Mouse (Mus musculus) midbrain, embryonic 12.5 days (tissue): ENCODE measurements around the gene Atrnl1. TPM values are rescaled to one million over a fixed set of nuclear protein-coding genes. Genes with fewer than 3 reads are reported as not detected.
A peak's percentile ranks its signal among the peaks of the same experiment; 100 is the strongest.

Experiments used
- ATAC-seq: fragments of 200-750 bp; cut with Nextera tagmentation; 2 replicates; pipeline ENCODE4 v1.8.0; 2017; ENCODE audit warnings: low read depth, moderate TSS enrichment, moderate library complexity; ENCODE audit not compliant: low FRiP score
- H3K27ac ChIP-seq: fragments of 300-500 bp; sonication (generic); replicated peaks from 2 replicates; pipeline ENCODE4 v1.5.1; 2016; ENCODE audit warnings: mild to moderate bottlenecking
- H3K27me3 ChIP-seq: fragments of 300-500 bp; sonication (generic); 2 replicates; pipeline ENCODE4 v1.6.1; 2016; ENCODE audit warnings: mild to moderate bottlenecking
- H3K36me3 ChIP-seq: fragments of 300-500 bp; sonication (generic); 2 replicates; pipeline ENCODE4 v1.6.1; 2016
- H3K4me1 ChIP-seq: fragments of 300-500 bp; sonication (generic); 2 replicates; pipeline ENCODE4 v1.6.1; 2016
- H3K4me2 ChIP-seq: fragments of 300-500 bp; sonication (generic); replicated peaks from 2 replicates; pipeline ENCODE4 v1.6.1; 2016; ENCODE audit warnings: mild to moderate bottlenecking, moderate library complexity
- H3K4me3 ChIP-seq: fragments of 300-500 bp; sonication (generic); 2 replicates; pipeline ENCODE4 v1.5.1; 2016; ENCODE audit warnings: mild to moderate bottlenecking
- H3K9ac ChIP-seq: fragments of 300-500 bp; sonication (generic); replicated peaks from 2 replicates; pipeline ENCODE4 v1.6.1; 2016; ENCODE audit warnings: mild to moderate bottlenecking, moderate library complexity
- H3K9me3 ChIP-seq: fragments of 300-500 bp; sonication (generic); 2 replicates; pipeline ENCODE4 v1.6.1; 2016; ENCODE audit warnings: mild to moderate bottlenecking
- WGBS: fragments of 180-500 bp; shearing (Covaris S2); methylation state at CpG from one replicate; pipeline ENCODE4 v1.1.7; 2016; 5-methylcytosine and 5-hydroxymethylcytosine counted together
- polyA plus RNA-seq: library from polyadenylated mRNA; unstranded; fragments of >200 nt; fragmentation: Nextera tagmentation; extraction: Ambion mirVana; gene quantifications from 2 replicates; pipeline ENCODE4 v1.2.1, GENCODE M21; 2016

Atrnl1 gene
- polyA plus RNA-seq, 1 experiment from 2014 or later = 11.2 TPM

DNA sequence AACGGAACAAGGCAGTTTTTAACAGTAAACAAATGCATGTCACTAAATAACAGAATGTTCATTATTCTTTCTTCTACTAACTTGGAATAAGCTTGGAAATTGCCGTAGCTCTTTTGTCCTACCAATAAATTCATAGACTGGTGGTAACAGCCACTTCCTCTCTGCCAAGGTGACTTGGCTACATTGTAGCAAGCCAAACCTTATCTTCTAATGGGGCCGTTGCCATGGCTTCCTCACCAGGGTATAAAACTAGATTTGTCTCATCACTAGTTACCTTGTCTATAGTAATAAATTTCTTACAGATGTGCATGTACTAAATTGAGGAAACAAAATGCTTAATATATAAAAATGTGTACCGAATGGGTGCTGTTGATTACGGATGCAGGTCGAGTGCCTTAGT, 298.6 kb downstream of the Atrnl1 start:
- Histone ChIP-seq H3K4me1 (no peaks in the 10 kb centered on the region), H3K9me3 (no peaks in the 10 kb centered on the region), H3K27ac (no peak overlapping the region), H3K4me3 (no peak overlapping the region), H3K27me3 (no peaks in the 10 kb centered on the region), H3K4me2 (no peak overlapping the region), H3K36me3 (no peaks in the 10 kb centered on the region), H3K9ac (no peak overlapping the region)
- no peak for ATAC-seq
- 92% methylated on average over 6 of the region's 6 CpGs for WGBS

DNA sequence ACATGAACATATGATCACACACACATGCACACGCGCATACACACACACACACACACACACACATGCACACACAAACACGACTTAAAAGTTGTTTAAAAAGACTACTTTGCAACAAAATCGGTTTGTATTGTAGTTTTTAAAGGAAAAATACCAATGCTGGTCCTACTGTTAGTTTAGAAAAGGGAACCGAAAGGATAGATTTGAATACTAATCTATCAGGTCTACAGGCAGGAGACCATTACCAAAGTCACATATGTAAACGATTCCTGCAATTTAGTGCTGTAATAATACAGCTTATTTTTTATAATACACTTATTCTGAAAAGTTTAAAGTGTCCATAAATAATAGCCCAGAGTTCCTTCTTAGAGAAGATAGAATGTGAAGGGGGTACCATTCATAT, 299.8 kb downstream of the Atrnl1 start:
- H3K27me3 ChIP-seq = no peaks in the 10 kb centered on the region
- no peak overlapping the region for H3K4me2 ChIP-seq
- no peaks in the 10 kb centered on the region for H3K9me3 ChIP-seq
- H3K9ac ChIP-seq = no peak overlapping the region
- H3K36me3 ChIP-seq = no peaks in the 10 kb centered on the region
- WGBS = 89% methylated on average over 6 of the region's 6 CpGs
- H3K4me3 ChIP-seq = no peak overlapping the region
- H3K4me1 ChIP-seq = no peaks in the 10 kb centered on the region
- no peak for ATAC-seq
- no peak overlapping the region for H3K27ac ChIP-seq

DNA sequence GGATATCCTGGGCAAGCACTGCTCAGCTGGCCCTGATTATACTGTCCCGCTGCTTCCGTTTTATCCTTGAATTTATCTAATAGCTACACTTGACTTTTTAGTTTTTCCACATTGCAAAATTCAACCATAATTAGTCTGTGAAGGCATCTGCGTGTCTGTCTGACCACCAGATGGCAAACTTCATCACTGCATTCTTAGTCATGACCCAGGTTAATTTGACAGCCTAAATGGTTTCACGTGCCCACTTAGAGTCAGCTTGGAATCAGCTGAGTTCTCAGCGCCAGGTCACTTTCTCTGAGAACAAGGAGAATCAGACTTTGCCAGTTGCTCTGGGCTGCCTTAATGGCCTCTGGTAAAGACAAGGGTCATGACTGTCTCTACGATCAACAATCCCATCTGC, 305.5 kb downstream of the Atrnl1 start:
- no peak overlapping the region for H3K4me2 ChIP-seq
- no peak for ATAC-seq
- H3K27me3 ChIP-seq = no peaks in the 10 kb centered on the region
- no peak overlapping the region for H3K4me3 ChIP-seq
- no peak overlapping the region for H3K9ac ChIP-seq
- no peak overlapping the region for H3K27ac ChIP-seq
- H3K36me3 ChIP-seq = 0 out of 2 replicates have a peak, but pooled peaks cover 4% of the 10 kb centered on the region
- WGBS = 72% methylated on average over 6 of the region's 6 CpGs
- H3K4me1 ChIP-seq = no peaks in the 10 kb centered on the region
- no peaks in the 10 kb centered on the region for H3K9me3 ChIP-seq

DNA sequence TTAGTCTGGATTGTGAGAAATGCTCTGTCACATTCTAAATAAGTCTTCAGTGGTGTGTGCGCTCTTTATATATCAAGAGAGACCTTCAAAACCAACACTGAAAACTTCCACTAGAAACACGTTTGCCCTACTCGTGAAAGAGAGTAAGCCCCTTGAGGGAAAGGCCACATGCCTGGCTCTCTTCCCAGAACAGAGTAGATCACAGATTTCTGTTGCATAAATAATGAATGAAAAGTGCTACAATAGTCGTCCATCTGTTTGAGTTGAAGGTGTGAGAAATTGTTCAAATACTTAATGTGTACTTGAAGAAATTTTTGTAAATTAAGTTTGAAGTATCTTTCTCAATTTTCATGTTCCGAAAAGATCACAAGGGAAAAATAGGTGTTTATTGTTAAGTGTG, 312.2 kb downstream of the Atrnl1 start:
- Histone ChIP-seq H3K9ac (no peak overlapping the region), H3K27me3 (no peaks in the 10 kb centered on the region), H3K4me1 (peaks cover 18% of the 10 kb centered on the region), H3K4me3 (no peak overlapping the region), H3K27ac (no peak overlapping the region), H3K9me3 (no peaks in the 10 kb centered on the region), H3K36me3 (0 out of 2 replicates have a peak, but pooled peaks cover 4% of the 10 kb centered on the region), H3K4me2 (no peak overlapping the region)
- 82% methylated on average over 5 of the region's 5 CpGs for WGBS
- no peak for ATAC-seq

DNA sequence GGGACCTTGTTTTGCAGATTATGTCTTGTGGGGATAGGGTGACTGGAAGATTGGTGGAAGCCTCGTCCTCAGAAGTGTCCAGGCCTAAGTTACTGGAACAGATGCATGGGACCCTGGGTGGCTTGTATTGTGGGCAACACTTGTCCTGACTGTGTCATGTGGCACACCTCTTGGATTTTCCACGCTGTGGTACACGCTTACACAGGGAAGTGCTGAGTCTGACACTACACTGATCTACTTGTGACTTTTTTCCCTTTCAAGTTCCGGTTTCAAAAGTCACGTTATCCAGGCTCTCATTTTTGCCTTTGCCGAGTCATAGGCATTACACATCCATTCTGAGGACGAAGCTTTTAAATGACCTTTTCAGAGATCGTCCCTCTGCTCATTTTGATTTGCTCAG, 314.0 kb downstream of the Atrnl1 start:
- Histone ChIP-seq H3K9ac (no peak overlapping the region), H3K27ac (no peak overlapping the region), H3K4me2 (no peak overlapping the region), H3K4me3 (no peak overlapping the region), H3K36me3 (0 out of 2 replicates have a peak, but pooled peaks cover 4% of the 10 kb centered on the region), H3K27me3 (peaks cover 8% of the 10 kb centered on the region; the same call in 1 of the 2 replicates), H3K4me1 (peaks cover 20% of the 10 kb centered on the region), H3K9me3 (no peaks in the 10 kb centered on the region)
- WGBS = 68% methylated on average over 8 of the region's 8 CpGs
- no peak for ATAC-seq

DNA sequence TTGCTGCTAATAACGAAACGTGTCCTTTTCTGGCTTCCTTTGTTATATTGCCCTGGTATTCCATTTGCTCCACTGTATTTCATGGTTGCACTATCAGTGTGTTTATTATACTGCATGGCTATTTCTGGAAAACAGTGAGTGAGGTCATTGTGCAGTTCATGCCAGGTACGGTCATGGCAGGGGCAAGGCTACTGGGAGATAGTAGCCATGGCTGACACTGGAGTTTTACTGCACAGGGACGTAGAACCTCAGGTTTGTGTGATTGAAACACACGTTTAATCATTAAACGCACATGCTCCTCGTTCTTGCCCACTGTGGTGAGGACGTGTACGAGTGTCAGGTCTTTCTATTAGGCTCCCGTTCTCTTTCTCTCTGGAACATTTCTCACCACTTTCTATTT, 314.8 kb downstream of the Atrnl1 start:
- no peak for ATAC-seq
- Histone ChIP-seq H3K36me3 (0 out of 2 replicates have a peak, but pooled peaks cover 2% of the 10 kb centered on the region), H3K4me3 (no peak overlapping the region), H3K4me1 (peaks cover 20% of the 10 kb centered on the region), H3K27ac (no peak overlapping the region), H3K4me2 (no peak overlapping the region), H3K9me3 (no peaks in the 10 kb centered on the region), H3K27me3 (peaks cover 8% of the 10 kb centered on the region; the same call in 1 of the 2 replicates), H3K9ac (no peak overlapping the region)
- WGBS = 87% methylated on average over 10 of the region's 10 CpGs

DNA sequence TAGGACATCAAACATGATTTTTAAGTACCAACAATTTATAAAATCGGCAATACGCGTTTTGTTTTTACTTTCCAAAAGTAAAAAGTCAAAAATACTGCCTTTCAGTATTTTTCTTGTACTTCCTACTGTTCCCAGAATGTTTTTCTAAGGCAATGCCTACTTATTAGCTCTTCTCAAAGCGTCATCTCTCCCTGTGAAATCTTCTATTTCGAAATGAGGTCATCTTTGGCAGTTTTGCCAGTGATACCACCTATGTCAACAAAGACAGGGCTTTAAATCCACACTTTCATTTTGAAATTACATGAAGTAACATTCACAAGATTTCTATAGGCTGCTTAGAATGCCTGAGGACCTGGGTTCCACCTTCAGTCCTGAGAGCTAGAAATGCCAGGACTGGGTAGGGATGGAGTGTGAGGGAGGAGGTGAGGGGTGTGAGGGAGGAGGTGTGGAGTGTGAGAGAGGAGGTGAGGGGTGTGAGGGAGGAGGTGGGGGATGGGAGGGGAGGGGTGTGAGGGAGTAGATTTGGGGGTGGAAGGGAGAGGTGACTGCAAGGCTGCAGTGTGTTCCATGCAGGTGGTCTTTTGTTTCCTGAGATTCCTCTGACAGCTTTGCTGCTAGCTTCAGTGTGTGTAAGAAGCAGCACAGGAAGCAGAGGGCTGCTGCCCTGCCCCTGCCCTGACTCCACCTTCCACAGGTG, 315.5 kb downstream of the Atrnl1 start:
- peaks cover 8% of the 10 kb centered on the region; the same call in 1 of the 2 replicates for H3K27me3 ChIP-seq
- 87% methylated on average over 5 of the region's 5 CpGs for WGBS
- peak; percentile 85 for ATAC-seq
- no peak overlapping the region for H3K4me3 ChIP-seq
- no peak overlapping the region for H3K9ac ChIP-seq
- no peaks in the 10 kb centered on the region for H3K9me3 ChIP-seq
- H3K4me1 ChIP-seq = peaks cover 20% of the 10 kb centered on the region
- H3K4me2 ChIP-seq = no peak overlapping the region
- H3K36me3 ChIP-seq = no peaks in the 10 kb centered on the region
- no peak overlapping the region for H3K27ac ChIP-seq

DNA sequence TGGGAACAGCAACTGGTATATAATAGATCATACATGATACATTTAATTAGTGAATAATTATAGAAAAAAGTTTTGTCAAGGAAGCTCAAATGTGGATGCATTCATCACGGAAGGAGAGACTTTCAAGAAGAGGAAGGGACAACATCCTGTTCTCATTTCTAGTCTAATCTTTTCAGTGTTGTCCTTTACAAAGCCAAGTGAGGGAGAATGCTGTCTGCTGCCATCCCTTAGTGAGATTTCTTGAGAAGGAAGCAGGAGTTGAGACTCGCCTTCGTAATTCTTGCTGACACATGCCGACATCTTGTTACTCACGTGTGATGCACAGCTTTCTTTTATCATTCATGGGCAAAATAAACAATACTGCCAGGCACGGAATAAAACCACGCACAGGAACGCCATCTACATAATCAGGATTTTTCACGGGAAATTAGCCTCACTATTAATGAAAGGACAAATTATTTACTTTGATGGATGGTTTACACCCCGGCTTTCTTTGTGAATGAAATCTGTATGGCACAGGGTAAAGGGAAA, 316.2 kb downstream of the Atrnl1 start:
- Histone ChIP-seq H3K9me3 (no peaks in the 10 kb centered on the region), H3K36me3 (no peaks in the 10 kb centered on the region), H3K9ac (no peak overlapping the region), H3K27me3 (peaks cover 8% of the 10 kb centered on the region; the same call in 1 of the 2 replicates), H3K4me1 (peaks cover 20% of the 10 kb centered on the region), H3K4me2 (no peak overlapping the region; the same call in 1 of the 2 replicates), H3K4me3 (no peak overlapping the region), H3K27ac (0 out of 2 replicates have a peak overlapping the region, but pooled peaks have one; percentile 5)
- ATAC-seq = no peak
- WGBS = 18% methylated on average over 10 of the region's 10 CpGs

DNA sequence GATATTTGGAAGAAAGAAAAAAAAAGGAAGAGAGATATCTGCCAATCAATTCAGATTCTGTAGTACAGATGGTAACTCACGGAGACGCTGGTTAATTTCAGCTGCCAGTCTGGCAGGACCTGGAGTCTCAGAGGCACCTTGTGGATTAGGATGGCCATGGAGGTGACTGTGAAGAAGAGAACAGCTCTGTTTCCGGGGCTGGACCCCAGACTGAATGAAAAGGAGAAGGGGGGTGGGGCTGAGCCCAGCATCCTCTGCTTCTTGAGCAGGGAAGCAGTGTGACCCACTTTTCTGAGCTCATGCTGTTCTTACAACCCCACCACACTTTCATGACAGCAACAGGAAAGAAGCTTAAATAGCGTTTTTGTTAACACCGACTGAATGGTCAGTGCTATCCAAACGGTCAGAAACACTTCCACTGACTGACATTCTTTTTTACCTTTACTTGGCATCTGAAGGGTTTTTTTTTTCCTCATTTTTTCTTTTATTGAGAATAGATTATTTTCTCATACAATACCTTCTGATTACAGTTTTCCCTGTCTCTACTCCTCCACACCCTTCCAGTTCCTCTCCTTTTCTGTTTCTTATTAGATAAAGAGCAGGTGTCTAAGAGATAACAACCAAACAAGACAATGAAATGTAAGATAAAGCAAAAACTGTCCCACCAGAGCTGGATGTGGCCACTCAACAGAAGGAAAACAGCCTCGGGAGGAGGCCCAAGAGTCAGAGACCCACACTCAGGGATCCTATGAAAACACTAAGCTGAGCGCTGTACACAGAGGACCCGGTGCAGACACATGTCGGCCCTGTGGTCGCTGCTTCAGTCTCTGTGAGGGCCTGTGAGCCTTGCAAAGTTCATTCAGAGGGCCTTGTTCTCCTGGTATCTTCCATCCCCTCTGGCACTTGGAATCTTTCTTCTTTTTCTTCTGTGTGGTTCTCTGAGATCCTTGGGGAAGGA, 317.0 kb downstream of the Atrnl1 start:
- peaks cover 8% of the 10 kb centered on the region; the same call in 1 of the 2 replicates for H3K27me3 ChIP-seq
- H3K4me2 ChIP-seq = no peak overlapping the region
- H3K9me3 ChIP-seq = no peaks in the 10 kb centered on the region
- 52% methylated on average over 11 of the region's 11 CpGs for WGBS
- no peak overlapping the region for H3K27ac ChIP-seq
- no peak overlapping the region for H3K9ac ChIP-seq
- no peak for ATAC-seq
- peaks cover 20% of the 10 kb centered on the region for H3K4me1 ChIP-seq
- no peaks in the 10 kb centered on the region for H3K36me3 ChIP-seq
- H3K4me3 ChIP-seq = no peak overlapping the region

DNA sequence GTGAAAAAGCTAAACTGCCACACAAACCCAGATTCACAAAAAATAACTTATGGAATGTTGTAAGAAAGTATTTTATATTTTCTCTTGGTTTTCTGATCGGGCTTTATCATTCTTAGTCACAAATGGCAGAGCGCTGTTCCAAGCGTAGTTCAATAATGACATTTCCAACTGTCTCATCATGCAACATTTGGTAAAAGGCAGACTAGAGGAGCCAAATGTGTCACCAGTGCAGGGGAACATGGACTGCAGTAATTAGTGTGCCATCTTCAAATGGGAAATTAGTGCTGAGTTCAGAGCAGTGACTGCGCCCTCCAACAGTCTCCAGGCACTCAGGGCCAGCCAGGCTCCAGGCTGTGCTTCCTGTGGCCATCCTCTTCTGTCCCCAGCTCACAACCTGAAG, 320.8 kb downstream of the Atrnl1 start:
- 97% methylated on average over 4 of the region's 4 CpGs for WGBS
- H3K27ac ChIP-seq = no peak overlapping the region
- no peak overlapping the region for H3K4me2 ChIP-seq
- no peaks in the 10 kb centered on the region for H3K36me3 ChIP-seq
- no peak overlapping the region for H3K9ac ChIP-seq
- ATAC-seq = no peak
- peaks cover 8% of the 10 kb centered on the region; the same call in 1 of the 2 replicates for H3K27me3 ChIP-seq
- no peak overlapping the region for H3K4me3 ChIP-seq
- H3K4me1 ChIP-seq = peaks cover 17% of the 10 kb centered on the region
- no peaks in the 10 kb centered on the region for H3K9me3 ChIP-seq

DNA sequence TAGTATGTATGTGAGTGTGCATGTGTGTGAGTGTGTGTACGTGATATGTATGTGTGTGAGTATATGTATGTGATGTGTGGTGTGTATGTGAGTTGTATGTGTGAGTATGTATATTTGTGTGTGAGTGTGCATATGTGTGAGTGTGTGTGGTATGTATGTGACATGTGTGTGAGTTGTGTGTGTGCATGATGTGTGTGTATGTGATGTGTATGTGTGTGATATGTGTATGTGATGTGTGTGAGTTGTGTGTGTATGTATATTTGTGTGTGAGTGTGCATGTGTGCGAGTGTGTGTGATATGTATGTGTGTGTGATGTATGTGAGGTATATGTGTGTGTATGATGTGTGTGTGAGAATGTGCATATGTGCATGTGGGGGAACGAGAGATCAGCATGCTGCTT, 326.0 kb downstream of the Atrnl1 start:
- Histone ChIP-seq H3K27me3 (no peaks in the 10 kb centered on the region), H3K4me1 (peaks cover 11% of the 10 kb centered on the region), H3K4me2 (no peak overlapping the region), H3K9me3 (no peaks in the 10 kb centered on the region), H3K27ac (no peak overlapping the region), H3K9ac (no peak overlapping the region), H3K36me3 (no peaks in the 10 kb centered on the region), H3K4me3 (no peak overlapping the region)
- 92% methylated on average over 3 of the region's 3 CpGs for WGBS
- no peak for ATAC-seq

DNA sequence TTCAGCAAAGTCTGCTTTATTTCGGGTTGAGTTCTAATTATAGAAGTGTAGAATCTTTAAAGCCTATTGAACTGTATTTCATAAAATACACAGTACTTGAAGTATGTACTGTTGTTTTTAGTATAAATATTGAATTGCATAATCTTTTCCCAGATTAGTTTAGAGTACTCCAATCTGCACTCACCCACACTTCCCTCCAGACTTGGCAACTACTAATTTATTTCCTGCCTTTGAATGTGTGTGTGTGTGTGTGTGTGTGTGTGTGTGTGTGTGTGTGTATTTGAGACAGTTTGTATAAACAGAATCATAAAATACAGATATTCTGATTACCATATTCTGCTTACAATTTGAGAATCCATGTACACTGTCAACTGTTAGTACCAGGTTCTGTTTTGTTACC, 328.3 kb downstream of the Atrnl1 start:
- Histone ChIP-seq H3K27me3 (no peaks in the 10 kb centered on the region), H3K4me1 (peaks cover 13% of the 10 kb centered on the region), H3K4me3 (no peak overlapping the region), H3K36me3 (no peaks in the 10 kb centered on the region), H3K27ac (no peak overlapping the region), H3K9ac (no peak overlapping the region), H3K9me3 (no peaks in the 10 kb centered on the region), H3K4me2 (no peak overlapping the region)
- 95% methylated on average over 1 of the region's 1 CpGs for WGBS
- ATAC-seq = no peak
